Mouse (Mus musculus): ENCODE results near the gene Nudt21.

GRCm38 (mm10) chr8:93984731-93985130 lies 52.1 kb downstream of the Nudt21 start:
- TF ChIP-seq CTCF (IDR thresholded peaks at IDR 0.05; ENCODE audit: control insufficient read depth, insufficient read depth, insufficient read length) (no peak), MAX (IDR thresholded peaks at IDR 0.05) (no peak)
